Mouse (Mus musculus): ENCODE measurements around the gene BC052040. TPM values are rescaled to one million over a fixed set of nuclear protein-coding genes. Genes with fewer than 3 reads are reported as not detected.

Gene BC052040
- total RNA-seq, 2 experiments from 2014 or later: 2.2 to 2.3 TPM

Small RNA genes lying within 50 kb of the gene (microRNA-seq; reads per million reads assigned to microRNA genes)
- gene Mir1951: 0 reads per million in 2 experiments
